Mouse (Mus musculus): ENCODE measurements around the gene Shtn1.

The Shtn1 gene

DNA sequence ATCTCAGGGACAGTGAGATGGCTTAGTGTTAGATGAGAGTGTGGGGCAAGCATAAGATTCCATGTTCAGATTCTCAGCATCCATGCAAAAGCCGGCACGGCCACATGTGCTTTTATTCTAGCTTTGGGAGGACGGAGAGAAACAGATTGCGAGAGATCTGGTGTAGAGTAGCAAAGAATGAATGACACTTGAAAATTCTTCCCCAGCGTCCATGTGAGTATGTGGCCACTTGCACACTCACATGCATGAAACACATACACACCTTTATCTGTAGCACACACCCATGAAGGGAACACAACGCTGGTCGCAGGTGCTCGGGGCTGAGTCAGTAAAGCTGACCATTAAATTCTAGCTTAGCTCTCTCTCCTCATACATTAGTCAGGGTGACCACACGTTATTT lies 24.3 kb downstream of the Shtn1 start:
- DNase-seq, result no peak

DNA sequence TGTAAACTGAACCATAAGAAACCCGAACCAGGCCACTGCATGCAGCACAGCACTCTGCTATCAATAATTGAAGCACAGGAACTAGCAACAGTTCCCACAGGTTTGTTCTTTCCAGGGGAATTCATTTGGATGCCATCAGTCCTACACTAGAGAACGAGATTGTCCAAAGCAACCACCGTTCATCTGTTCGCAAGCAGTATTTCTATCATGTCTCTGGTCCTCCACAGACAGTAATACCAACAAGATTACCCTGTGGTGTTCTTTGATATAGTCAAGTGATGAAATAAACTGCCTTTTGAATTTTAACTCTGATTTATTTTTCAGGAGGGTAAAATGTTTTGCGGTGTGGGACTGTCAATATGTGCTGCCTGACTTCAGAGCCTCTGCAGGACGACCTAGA lies 27.0 kb downstream of the Shtn1 start:
- DNase-seq, result no peak

DNA sequence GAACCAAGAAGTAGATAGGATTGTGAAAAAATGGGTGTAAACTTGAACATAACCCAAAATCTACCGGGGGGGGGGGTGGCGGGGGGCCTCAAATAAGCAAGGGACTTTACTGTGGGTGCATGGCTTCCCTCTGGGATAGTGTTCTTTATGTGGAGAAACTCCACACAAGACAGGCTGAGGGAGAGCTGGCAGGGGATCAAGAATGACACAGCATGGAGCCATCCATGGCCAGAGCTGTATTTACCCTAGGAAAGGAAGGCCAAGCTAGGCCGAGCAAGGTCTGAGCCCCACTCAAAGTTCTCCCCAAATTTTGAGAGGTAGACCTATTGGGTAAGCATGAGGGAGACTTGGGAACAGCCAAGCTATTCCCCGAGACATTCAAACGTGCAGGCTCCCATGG lies 28.4 kb downstream of the Shtn1 start:
- DNase-seq, result no peak

- no peak for DNase-seq
Observed at GRCm38 (mm10) chr19:59041086-59041485, 34.8 kb downstream of the Shtn1 start.

DNA sequence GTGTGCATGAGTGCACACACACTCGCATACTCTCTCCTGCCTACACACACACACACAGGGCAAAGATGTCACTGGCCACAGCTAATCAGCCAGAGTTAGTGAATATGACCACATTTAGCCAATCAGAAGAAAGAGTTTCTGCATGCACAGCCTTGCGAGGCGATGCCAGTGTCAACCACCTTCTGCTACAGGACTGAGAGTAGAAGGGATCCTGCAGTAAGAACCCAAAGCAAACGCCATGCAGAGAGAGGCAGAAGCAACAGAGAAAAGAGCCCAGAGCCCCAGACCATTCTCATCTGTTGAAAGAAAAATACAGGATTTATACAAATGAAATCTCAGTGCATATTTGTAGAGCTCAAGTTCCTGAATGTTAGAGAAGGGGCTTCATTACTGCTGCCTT lies 37.1 kb downstream of the Shtn1 start:
- DNase-seq, result no peak

DNA sequence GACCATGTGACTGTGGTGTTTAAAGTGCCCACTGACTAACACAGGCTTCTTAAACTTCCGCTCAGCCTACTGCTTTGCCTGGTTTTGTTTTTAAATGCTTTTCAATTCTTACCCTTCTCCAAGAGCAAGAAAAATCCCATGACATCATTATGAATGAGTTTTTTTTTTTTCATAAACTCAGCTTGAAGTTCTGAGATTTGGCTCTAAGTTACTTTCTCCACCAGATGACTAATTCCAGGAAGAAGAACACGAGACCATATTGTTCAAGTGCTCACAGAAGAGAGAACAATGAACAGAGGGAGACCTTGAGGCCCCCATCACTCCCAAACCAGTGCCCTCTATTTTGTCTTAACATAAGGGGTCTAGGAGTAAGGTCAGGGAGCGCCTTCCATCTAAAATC lies 39.1 kb downstream of the Shtn1 start:
- DNase-seq, result no peak

- no peak for DNase-seq
Observed at GRCm38 (mm10) chr19:59033241-59033640, 42.7 kb downstream of the Shtn1 start.

- peak; percentile 41 to 49 for DNase-seq
Observed at GRCm38 (mm10) chr19:59030221-59030620, 45.7 kb downstream of the Shtn1 start.

DNA sequence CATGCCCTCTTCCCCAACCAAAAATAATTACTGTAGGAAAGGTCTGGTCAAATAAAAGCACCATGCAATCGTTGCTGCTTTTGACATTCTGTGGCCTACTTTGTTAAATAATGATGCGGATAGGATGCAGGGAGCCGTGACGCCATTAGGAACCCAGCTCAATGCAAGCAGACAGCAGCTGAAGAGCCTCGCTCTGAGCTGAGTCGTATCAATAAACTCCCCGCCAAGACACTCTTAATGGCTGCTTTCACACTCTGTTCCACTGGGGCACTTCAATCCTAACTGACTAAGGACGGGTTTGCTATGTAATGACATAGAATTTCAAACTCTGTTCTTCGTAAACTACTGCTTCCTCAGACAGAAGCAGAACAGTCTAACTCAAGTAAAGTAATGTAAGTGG lies 46.9 kb downstream of the Shtn1 start:
- no peak for DNase-seq

DNA sequence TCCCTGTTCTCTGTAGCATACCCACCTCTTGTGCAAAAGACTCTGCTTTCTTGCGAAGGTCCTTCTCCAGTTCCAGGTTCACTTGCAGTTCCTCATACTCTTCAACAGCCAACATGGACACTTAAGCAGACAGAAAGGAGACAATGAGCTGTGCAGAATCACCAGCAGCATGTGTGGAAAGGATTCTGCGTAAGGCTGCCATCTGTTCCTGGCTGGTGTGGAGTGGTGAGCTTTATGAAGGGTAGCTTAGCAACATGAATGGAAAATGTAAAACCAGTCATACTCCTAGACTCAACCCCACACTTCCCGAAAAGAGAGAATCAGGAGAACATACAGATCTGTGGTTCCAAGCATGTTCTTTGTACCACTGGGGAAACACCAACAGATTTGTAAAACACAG lies 47.8 kb downstream of the Shtn1 start:
- no peak for DNase-seq

- DNase-seq, result peak; percentile 41 to 42
Observed at GRCm38 (mm10) chr19:59023876-59024275, 52.0 kb downstream of the Shtn1 start.

- DNase-seq, result no peak
Observed at GRCm38 (mm10) chr19:59021644-59022043, 54.3 kb downstream of the Shtn1 start.

DNA sequence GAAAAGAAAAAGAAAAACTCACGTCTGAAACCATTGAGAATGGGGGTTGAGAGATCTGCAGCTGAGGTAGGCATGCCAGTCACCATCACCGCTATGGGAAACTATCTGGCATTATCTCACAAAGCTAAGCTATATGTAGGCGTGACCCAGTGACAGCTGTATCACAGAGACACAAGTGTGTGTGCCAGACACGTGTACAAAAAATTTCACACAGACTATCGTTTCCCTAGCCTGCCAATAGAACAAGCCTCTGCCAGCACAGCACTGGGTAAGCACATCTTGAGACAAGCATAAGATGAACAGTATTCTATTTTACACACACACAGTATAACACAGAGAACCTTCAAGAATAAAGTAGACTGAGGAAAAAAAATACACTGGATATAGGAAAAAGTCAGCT lies 65.1 kb downstream of the Shtn1 start:
- no peak for DNase-seq

DNA sequence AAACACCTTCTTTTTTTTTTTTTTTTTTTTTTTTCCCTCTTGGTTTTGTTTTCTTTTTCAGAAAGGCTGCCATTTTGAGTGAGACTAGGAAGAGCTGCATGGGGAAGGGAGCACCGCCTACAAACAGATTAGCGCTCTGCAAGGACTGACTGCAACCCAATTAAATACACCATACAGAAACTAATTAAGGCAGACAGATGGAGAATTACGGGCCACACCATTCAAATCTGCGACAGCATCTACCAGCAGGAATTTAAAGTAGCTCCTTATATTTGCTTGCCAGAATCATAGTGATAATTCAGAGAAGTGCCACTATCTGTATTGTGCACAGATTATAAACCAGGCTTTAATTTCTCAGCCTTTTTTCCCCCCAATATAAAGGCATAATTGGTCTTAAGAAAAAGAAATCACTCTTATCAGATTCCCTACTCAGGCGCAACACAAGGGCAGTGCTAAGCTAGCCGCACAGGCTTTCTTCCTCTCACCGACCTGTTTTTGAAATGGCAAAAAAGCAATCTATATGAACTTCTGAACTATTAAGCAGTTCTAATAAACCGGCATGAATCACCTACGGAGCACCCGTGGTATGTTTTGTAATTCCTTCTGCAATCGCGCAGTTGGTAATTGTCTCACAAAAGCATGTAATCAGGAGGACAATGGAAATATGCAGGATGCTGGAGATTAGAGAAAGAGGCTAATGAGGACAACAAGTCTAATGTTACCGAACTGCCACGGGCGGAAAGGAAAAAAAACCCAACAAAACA lies 69.1 kb downstream of the Shtn1 start:
- no peak for DNase-seq

- DNase-seq, result no peak
Observed at GRCm38 (mm10) chr19:59002827-59003226, 73.1 kb downstream of the Shtn1 start.

- DNase-seq, result no peak
Observed at GRCm38 (mm10) chr19:58981571-58981970, 94.3 kb downstream of the Shtn1 start.

- DNase-seq, result no peak
Observed at GRCm38 (mm10) chr19:58980056-58980440, 95.9 kb downstream of the Shtn1 start.

DNA sequence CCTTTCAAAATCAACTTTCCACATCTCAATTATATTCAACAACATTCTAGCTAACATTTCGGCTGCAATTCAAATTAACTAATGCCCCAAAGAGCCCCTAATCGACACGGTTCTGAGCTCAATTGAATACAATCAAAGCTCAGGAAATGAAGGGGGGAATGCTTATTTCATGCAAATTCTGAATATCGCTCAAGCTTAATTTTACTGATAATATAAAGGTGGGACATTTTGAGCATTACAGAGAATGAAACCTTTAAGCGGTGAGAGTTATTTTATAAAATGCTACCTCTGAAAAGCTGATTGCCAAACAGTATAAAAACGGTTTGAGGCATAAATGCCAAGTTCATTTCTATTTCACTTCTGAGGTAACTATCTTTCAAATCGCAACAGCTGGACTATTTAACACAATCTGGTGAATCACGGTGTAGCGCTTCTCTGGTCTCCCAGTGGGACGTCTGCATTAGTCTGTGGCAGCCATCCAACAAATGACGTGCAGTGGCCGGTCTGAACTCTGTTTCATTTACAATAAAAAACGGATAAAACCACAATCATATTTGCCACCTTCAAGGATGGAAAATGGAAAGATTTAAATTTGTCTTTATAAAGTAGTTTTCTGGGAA lies 96.4 kb downstream of the Shtn1 start:
- no peak for DNase-seq

DNA sequence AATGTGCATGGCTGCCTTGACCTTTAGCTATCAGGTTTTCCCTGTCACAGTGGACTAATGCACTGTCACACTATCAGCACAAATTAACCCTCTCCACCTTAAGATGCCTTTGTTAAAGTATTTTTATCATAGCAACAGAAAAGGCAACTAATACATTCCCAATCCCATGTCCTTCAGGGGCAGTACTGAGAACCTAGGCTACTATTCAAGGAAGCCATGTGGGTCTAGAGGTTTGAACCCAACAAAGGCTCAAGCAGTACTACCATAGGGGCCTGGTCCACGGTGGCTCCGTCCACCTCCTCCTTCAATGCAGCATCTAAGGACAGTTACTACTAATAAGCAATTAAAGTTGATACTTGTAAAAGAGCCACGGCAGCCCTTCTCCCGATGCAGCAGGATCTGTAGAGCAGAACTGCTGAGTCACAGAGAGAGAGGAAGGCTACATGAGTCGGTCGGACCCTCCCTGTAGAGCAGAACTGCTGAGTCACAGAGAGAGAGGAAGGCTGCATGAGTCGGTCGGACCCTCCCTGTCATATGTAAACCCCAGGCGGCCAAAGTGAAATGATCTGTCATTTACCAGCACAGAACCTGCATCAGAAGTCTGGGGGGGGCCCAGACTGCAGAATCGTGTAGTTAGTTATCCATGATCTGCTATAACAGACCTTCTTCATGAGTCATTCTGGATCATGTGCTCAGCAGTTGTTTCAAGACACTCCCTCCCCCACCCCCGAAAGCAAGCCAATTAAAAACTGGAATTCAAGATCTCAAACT lies 97.3 kb downstream of the Shtn1 start:
- no peak for DNase-seq

- DNase-seq, result no peak
Observed at GRCm38 (mm10) chr19:58975216-58975863, 100.6 kb downstream of the Shtn1 start.

DNA sequence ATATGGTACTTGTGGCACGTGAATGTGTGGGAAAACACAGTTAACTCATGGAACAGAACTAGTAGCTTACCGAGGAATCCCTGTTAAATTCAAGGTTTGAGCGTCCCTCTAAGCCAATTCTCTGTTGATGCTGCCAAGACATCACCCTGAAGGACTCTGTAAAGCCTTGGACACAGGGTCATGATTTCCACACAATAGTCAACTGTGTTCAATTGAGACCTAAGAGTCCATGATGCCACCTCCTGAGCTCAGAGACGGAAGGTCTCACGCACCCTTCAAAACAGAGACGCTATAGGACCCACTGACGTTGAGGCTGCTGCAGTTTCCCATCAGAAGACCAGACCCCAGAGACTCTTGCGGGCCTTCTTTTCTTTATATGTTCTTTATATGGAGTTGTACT lies 101.8 kb downstream of the Shtn1 start:
- DNase-seq, result no peak

DNA sequence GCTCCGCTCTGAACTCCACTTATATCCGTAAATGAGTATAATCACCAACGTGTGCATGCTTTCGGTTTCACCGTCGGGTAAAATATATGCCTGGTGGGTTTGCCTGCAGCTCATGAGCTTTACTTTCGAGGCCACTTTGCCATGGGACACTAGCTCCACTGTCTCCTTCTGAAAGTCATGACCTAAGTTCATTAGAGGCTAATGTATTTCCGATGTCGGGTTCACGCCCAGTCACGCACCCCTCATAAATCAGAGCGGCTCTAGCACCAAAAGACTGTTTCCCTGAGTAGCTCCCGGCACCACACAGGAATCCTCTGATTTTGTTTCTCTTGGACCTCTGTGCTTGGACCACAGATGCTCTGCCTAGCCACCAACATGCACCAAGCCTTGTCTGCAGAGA lies 105.1 kb downstream of the Shtn1 start:
- DNase-seq, result no peak

- DNase-seq, result no peak
Observed at GRCm38 (mm10) chr19:58968731-58969506, 107.0 kb downstream of the Shtn1 start.
